Mouse (Mus musculus) forebrain, postnatal 0 days (tissue): ENCODE measurements around the gene Prps1l1. TPM values are rescaled to one million over a fixed set of nuclear protein-coding genes. Genes with fewer than 3 reads are reported as not detected.

ENCODE experiments used
- ATAC-seq: fragments of 200-750 bp; cut with Nextera tagmentation; 2 replicates; pipeline ENCODE4 v1.8.0; 2017; ENCODE audit warnings: mild to moderate bottlenecking, moderate library complexity
- DNase-seq: peaks from one replicate; pipeline ENCODE4 v3.0.0-alpha.2; 2015
- H3K27ac ChIP-seq: fragments of 300-500 bp; sonication (generic); 2 replicates; pipeline ENCODE4 v1.5.1; 2014; ENCODE audit warnings: low read depth, mild to moderate bottlenecking, antibody characterized with exemption, low read length, moderate library complexity, mixed read lengths
- H3K27me3 ChIP-seq: fragments of 300-500 bp; sonication (generic); 2 replicates; pipeline ENCODE4 v1.6.1; 2014; ENCODE audit warnings: mild to moderate bottlenecking, low read length, mixed read lengths; ENCODE audit not compliant: insufficient read depth
- H3K36me3 ChIP-seq: fragments of 300-500 bp; sonication (generic); 2 replicates; pipeline ENCODE4 v1.6.1; 2014; ENCODE audit warnings: mild to moderate bottlenecking, moderate library complexity; ENCODE audit not compliant: insufficient read depth
- H3K4me1 ChIP-seq: fragments of 300-500 bp; sonication (generic); 2 replicates; pipeline ENCODE4 v1.6.1; 2014; ENCODE audit warnings: antibody characterized with exemption; ENCODE audit not compliant: insufficient read depth
- H3K4me2 ChIP-seq: fragments of 300-500 bp; sonication (generic); 2 replicates; pipeline ENCODE4 v1.6.1; 2014; ENCODE audit warnings: low read depth, mild to moderate bottlenecking, moderate library complexity
- H3K4me3 ChIP-seq: fragments of 300-500 bp; sonication (generic); 2 replicates; pipeline ENCODE4 v1.5.1; 2014; ENCODE audit warnings: low read depth, low read length, mixed read lengths
- H3K9ac ChIP-seq: fragments of 300-500 bp; sonication (generic); 2 replicates; pipeline ENCODE4 v1.6.1; 2014; ENCODE audit warnings: mild to moderate bottlenecking
- H3K9me3 ChIP-seq: fragments of 300-500 bp; sonication (generic); 2 replicates; pipeline ENCODE4 v1.6.1; 2016; ENCODE audit warnings: low read length
- CTCF ChIP-seq: sonication (generic); IDR thresholded peaks from 2 replicates; pipeline ENCODE4 v1.5.1; 2016; ENCODE audit warnings: antibody characterized with exemption, control low read depth, low read depth
- WGBS: fragments of 180-500 bp; shearing (Covaris S2); extraction: QIAGEN DNeasy Blood & Tissue Kit; methylation state at CpG from one replicate; pipeline ENCODE4 v1.1.7; 2014; 5-methylcytosine and 5-hydroxymethylcytosine counted together
- polyA plus RNA-seq: library from polyadenylated mRNA; unstranded; fragments of >200 nt; fragmentation: Nextera tagmentation; extraction: Ambion mirVana; gene quantifications from 2 replicates; pipeline ENCODE4 v1.2.1, GENCODE M21; 2015
- total RNA-seq: library from RNA; depleted of rRNA; stranded (reverse); fragments of >200 nt; gene quantifications from 2 replicates; pipeline ENCODE4 v1.2.3, GENCODE M21; 2014; rRNA removed

Prps1l1 gene
- total and polyA plus RNA-seq, 2 experiments from 2014 or later: not detected

DNA sequence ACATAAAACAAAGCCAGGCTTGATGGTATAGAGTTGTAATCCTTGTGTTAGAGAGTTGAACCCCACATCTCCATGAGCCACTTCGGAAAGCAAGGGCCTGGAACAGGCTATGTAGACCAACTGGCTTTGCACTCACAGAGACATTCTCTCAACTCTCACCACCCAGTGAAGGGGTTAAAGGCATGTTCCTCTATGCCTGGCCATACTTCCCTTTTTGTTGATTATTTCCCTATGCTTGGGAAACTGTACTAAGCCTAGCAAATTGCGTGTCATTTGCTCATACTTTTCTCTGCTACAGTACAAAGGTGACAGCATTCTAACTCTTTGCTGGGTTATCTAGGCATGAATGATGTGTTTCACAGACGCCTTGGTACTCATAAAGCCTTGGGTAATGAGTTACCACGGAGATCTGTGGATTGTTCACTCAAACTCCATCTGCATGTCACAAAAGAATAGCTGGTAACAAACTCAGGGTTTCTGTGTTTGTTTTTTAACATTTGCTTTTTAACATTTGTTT is 41.4 kb downstream of the Prps1l1 start:
- no peak overlapping the region for H3K9ac ChIP-seq
- no peaks in the 10 kb centered on the region for H3K36me3 ChIP-seq
- no peak for TF ChIP-seq CTCF
- WGBS: 38% methylated on average over 4 of the region's 4 CpGs
- H3K9me3 ChIP-seq: no peaks in the 10 kb centered on the region
- no peak overlapping the region for H3K4me2 ChIP-seq
- DNase-seq (no peak), ATAC-seq (no peak)
- no peak overlapping the region for H3K27ac ChIP-seq
- no peaks in the 10 kb centered on the region for H3K4me1 ChIP-seq
- no peaks in the 10 kb centered on the region for H3K27me3 ChIP-seq
- H3K4me3 ChIP-seq: no peak overlapping the region

DNA sequence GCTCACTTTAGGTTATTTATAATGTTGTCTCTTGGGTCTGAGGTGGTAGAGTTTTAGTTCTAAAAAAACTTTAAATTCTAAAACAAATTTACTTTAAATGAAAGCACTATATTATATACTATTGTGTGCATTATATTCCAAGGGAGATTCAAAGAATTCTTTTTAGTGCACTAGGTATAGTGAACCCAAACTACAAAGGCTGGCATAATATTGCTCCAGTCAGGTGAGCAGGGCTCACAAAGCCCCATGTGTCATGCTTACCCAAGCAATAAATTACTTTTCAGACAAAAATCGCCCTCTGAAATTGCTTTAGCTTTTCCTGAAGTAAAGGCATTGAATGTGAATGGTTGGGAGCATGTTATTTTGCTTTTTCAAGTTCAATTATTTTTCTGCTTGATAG is 43.0 kb downstream of the Prps1l1 start:
- no peaks in the 10 kb centered on the region for H3K27me3 ChIP-seq
- no peaks in the 10 kb centered on the region for H3K4me1 ChIP-seq
- no peak overlapping the region for H3K27ac ChIP-seq
- ATAC-seq: no peak
- 30% methylated on average over 1 of the region's 1 CpGs for WGBS
- H3K4me2 ChIP-seq: no peak overlapping the region
- H3K36me3 ChIP-seq: no peaks in the 10 kb centered on the region
- no peak for TF ChIP-seq CTCF
- no peak for DNase-seq
- H3K4me3 ChIP-seq: no peak overlapping the region
- H3K9me3 ChIP-seq: no peaks in the 10 kb centered on the region
- H3K9ac ChIP-seq: no peak overlapping the region

Other genes with a start within 250 kb of the Prps1l1 start
- gene Hdac9, start 67.7 kb upstream of the Prps1l1 start, total RNA-seq: 21.6 and 23.3 TPM in 2 replicates
- gene Hdac9, start 67.7 kb upstream of the Prps1l1 start, polyA plus RNA-seq: 9.5 and 14.9 TPM in 2 replicates
- 29.1 and 30.4 TPM in 2 replicates for gene Snx13, start 62.4 kb downstream of the Prps1l1 start, total RNA-seq
- 15.9 and 25.4 TPM in 2 replicates for gene Snx13, start 62.4 kb downstream of the Prps1l1 start, polyA plus RNA-seq